Mouse (Mus musculus): ENCODE measurements around the gene Rft1. TPM values are rescaled to one million over a fixed set of nuclear protein-coding genes. Genes with fewer than 3 reads are reported as not detected.

Rft1 gene
- polyA plus RNA-seq, 1 experiment = 18.2 TPM

- no peak for TF ChIP-seq POLR2A (IDR thresholded peaks at IDR 0.05; ENCODE audit: low read depth, low read length)
- no peak for TF ChIP-seq CTCF (IDR thresholded peaks at IDR 0.05; ENCODE audit: borderline replicate concordance, insufficient read depth, low read length)
- Histone ChIP-seq H3K27ac (ENCODE audit: insufficient read depth, low read length) (no peak overlapping the region), H3K4me1 (ENCODE audit: control insufficient read depth, insufficient read depth, low read length) (no peaks in the 10 kb centered on the region), H3K4me3 (ENCODE audit: insufficient read depth, low read length) (no peak overlapping the region)
These were observed 41.4 kb downstream of the Rft1 start for GRCm38 (mm10) chr14:30695609-30696008.

DNA sequence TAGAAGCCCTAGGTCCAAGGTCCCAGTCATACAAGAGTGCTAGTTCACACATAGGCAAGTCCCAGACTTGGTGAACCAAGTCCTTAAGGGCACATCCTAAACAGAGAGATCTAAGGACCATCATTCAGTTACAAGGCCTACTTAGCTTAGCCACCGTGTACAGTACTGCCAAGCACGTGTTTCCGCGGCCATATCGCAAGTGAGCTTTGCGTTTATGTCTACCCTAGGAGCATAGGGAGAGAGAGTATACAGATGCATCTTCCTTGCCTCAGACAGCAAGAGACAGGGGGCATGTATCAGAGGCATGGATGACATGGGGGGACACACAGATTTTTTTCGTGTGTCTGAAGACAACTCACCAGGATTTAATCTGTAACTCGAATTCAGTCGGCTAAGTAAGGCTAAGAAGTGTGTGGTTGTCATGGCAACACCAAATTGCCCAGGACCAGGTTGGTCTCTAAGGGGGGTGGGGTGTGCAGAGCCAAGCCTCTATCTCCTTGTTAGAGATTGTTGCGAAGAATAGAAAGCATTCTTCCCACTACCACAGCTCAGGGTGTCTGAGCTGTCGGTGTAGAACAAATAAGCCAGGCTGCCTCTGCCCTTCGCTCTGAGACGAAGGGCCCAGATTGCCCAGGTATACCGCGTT is 43.4 kb downstream of the Rft1 start:
- H3K27ac ChIP-seq (ENCODE audit: insufficient read depth, low read length) = no peak overlapping the region
- TF ChIP-seq POLR2A (IDR thresholded peaks at IDR 0.05; ENCODE audit: low read depth, low read length) (no peak), CTCF (IDR thresholded peaks at IDR 0.05; ENCODE audit: borderline replicate concordance, insufficient read depth, low read length) (no peak)
- H3K4me3 ChIP-seq (ENCODE audit: insufficient read depth, low read length) = no peak overlapping the region
- H3K4me1 ChIP-seq (ENCODE audit: control insufficient read depth, insufficient read depth, low read length) = no peaks in the 10 kb centered on the region

DNA sequence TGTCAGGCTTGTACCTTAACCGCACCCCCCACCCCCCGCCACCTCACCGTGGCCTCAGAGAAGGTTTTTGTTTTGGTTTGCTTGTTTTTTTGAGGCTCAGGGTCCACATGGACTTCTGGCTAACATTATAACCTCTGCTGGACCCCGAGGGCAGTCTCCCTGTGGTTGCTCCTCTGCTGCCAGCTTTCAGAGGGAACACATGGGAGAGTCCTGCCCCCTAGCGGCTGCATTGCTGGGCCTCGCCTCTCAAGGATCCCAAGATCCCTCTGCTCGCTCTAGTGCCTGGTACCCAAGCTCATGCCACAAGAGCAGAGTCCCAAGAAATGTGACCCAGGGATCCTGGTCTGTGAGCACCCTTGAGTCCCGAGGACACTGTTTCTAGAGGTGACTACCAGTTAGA is 45.5 kb downstream of the Rft1 start:
- H3K4me1 ChIP-seq (ENCODE audit: control insufficient read depth, insufficient read depth, low read length) = no peaks in the 10 kb centered on the region
- no peak overlapping the region for H3K27ac ChIP-seq (ENCODE audit: insufficient read depth, low read length)
- no peak overlapping the region for H3K4me3 ChIP-seq (ENCODE audit: insufficient read depth, low read length)
- peak; percentile 64 for TF ChIP-seq CTCF (IDR thresholded peaks at IDR 0.05; ENCODE audit: borderline replicate concordance, insufficient read depth, low read length)
- TF ChIP-seq POLR2A (IDR thresholded peaks at IDR 0.05; ENCODE audit: low read depth, low read length) = no peak

DNA sequence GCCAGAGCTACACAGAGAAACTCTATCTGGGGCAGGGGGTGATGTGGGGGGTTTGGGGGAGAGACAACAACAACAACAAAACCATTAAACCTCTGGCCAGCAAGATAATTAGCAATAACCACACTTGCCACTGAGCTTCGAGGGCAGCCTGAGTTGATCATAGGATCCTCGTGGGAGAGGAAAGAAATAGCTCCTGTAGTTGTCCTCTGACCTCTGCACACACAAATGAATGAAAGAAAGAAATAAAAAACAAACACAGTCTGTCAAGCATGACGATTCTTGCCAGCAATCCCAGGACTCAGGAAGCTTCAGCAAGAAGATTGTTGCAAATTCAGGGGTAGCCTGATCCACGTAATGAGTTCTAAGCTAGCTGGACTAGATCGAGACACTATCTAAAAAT is 48.4 kb downstream of the Rft1 start:
- no peak overlapping the region for H3K4me3 ChIP-seq (ENCODE audit: insufficient read depth, low read length)
- TF ChIP-seq POLR2A (IDR thresholded peaks at IDR 0.05; ENCODE audit: low read depth, low read length) = no peak
- no peak for TF ChIP-seq CTCF (IDR thresholded peaks at IDR 0.05; ENCODE audit: borderline replicate concordance, insufficient read depth, low read length)

DNA sequence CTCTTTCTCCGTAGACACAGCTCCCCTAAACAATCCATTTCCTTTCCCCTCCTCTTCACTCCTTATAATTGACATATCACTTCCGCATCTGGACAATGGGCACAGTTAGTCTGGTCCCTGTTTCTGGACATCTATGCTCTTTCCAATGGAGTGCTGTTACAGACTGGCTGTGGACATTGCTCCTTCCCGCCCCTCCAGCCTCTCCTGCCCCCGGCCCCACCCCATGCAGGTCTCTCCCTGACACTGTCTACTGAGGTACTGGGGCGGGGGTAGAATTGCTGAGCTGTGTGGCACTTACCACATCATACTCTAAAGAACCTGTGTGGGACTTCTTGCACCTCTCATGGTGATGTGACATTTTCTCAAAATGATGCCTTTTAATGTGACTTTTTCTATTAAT is 48.9 kb downstream of the Rft1 start:
- Histone ChIP-seq H3K27ac (ENCODE audit: insufficient read depth, low read length) (no peak overlapping the region), H3K4me3 (ENCODE audit: insufficient read depth, low read length) (no peak overlapping the region), H3K4me1 (ENCODE audit: control insufficient read depth, insufficient read depth, low read length) (no peaks in the 10 kb centered on the region)
- TF ChIP-seq POLR2A (IDR thresholded peaks at IDR 0.05; ENCODE audit: low read depth, low read length) (no peak), CTCF (IDR thresholded peaks at IDR 0.05; ENCODE audit: borderline replicate concordance, insufficient read depth, low read length) (no peak)

More for the DNA sequence above, 48.4 kb downstream of the Rft1 start:
- H3K27ac ChIP-seq (ENCODE audit: insufficient read depth, low read length) = no peak overlapping the region
- no peaks in the 10 kb centered on the region for H3K4me1 ChIP-seq (ENCODE audit: control insufficient read depth, insufficient read depth, low read length)

- Histone ChIP-seq H3K4me1 (ENCODE audit: control insufficient read depth, insufficient read depth, low read length) (no peaks in the 10 kb centered on the region), H3K4me3 (ENCODE audit: insufficient read depth, low read length) (no peak overlapping the region), H3K27ac (ENCODE audit: insufficient read depth, low read length) (no peak overlapping the region)
- TF ChIP-seq CTCF (IDR thresholded peaks at IDR 0.05; ENCODE audit: borderline replicate concordance, insufficient read depth, low read length) (no peak), POLR2A (IDR thresholded peaks at IDR 0.05; ENCODE audit: low read depth, low read length) (no peak)
These were observed 50.1 kb downstream of the Rft1 start for GRCm38 (mm10) chr14:30704098-30704855.

DNA sequence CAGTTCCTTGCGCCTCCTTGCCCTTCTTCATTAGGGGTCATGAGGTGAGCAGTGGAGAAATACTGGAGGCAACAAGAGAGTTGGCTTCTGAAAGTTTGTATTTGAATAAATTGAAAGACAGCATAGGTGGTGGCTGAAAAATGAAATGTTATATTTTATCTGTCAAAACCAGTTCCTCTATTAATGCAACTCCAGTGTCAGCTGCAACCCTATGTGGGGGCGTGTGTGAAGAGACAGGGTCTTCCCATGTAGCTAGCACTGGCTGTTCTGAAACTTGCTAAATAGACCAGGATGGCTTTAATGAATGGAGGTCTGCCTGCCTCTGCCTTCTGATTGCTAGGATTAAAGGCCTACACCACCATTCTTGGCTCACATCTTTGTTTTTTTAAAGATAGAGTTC is 57.7 kb downstream of the Rft1 start:
- H3K4me3 ChIP-seq (ENCODE audit: insufficient read depth, low read length) = no peak overlapping the region
- H3K27ac ChIP-seq (ENCODE audit: insufficient read depth, low read length) = no peak overlapping the region
- H3K4me1 ChIP-seq (ENCODE audit: control insufficient read depth, insufficient read depth, low read length) = no peaks in the 10 kb centered on the region
- no peak for TF ChIP-seq POLR2A (IDR thresholded peaks at IDR 0.05; ENCODE audit: low read depth, low read length)
- no peak for TF ChIP-seq CTCF (IDR thresholded peaks at IDR 0.05; ENCODE audit: borderline replicate concordance, insufficient read depth, low read length)

DNA sequence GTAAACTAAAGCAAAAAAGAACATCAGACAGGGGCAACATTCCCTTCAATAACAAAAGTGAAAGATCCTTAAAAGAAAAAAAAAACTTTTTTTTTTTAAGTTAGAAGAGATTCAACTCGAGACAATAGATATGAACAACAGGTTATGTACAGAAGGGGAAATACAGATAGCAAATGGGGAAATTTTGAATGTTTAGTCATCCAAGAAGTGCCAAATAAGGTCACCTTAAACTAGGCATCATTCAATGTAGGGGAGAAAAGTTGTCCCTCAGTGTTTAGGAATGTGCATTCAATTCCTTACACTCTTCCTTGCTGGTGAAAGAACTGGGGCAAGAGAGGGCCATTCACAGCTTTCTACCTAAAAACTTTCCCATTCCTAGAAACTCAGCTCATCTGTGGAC is 59.6 kb downstream of the Rft1 start:
- Histone ChIP-seq H3K4me1 (ENCODE audit: control insufficient read depth, insufficient read depth, low read length) (no peaks in the 10 kb centered on the region), H3K27ac (ENCODE audit: insufficient read depth, low read length) (no peak overlapping the region), H3K4me3 (ENCODE audit: insufficient read depth, low read length) (no peak overlapping the region)
- TF ChIP-seq POLR2A (IDR thresholded peaks at IDR 0.05; ENCODE audit: low read depth, low read length) (no peak), CTCF (IDR thresholded peaks at IDR 0.05; ENCODE audit: borderline replicate concordance, insufficient read depth, low read length) (no peak)

GRCm38 (mm10) chr14:30714799-30715617 is 60.8 kb downstream of the Rft1 start, which contains the start of gene Sfmbt1:
Gene Sfmbt1 (plus strand): TSS chr14:30714849.
- H3K4me3 ChIP-seq (ENCODE audit: insufficient read depth, low read length) = peak within 1 kb of the TSS; percentile 81
- no peak for TF ChIP-seq CTCF (IDR thresholded peaks at IDR 0.05; ENCODE audit: borderline replicate concordance, insufficient read depth, low read length)
- H3K4me1 ChIP-seq (ENCODE audit: control insufficient read depth, insufficient read depth, low read length) = no peaks in the 10 kb centered on the region
- H3K27ac ChIP-seq (ENCODE audit: insufficient read depth, low read length) = no peak within 1 kb of the TSS

Measured in embryonic fibroblast, embryonic 13.5 days (primary cell).